Mouse (Mus musculus) hindbrain, embryonic 11.5 days (tissue): ENCODE measurements around the gene Gm5416. TPM values are rescaled to one million over a fixed set of nuclear protein-coding genes. Genes with fewer than 3 reads are reported as not detected.
"Not testable (repeated sequence)": the region's sequence is repeated elsewhere in the genome, so short reads cannot be mapped to it uniquely, and the experiment has no call there.

ENCODE experiments used
- ATAC-seq: fragments of 200-750 bp; cut with Nextera tagmentation; 2 replicates; pipeline ENCODE4 v1.8.0; 2017; ENCODE audit warnings: mild to moderate bottlenecking, moderate TSS enrichment, moderate library complexity; ENCODE audit not compliant: low FRiP score
- DNase-seq: peaks from one replicate; pipeline ENCODE4 v3.0.0-alpha.2; 2015; ENCODE audit warnings: low spot score
- H3K27ac ChIP-seq: fragments of 300-500 bp; sonication (generic); 2 replicates; pipeline ENCODE4 v1.5.1; 2014; ENCODE audit warnings: mild to moderate bottlenecking, low read depth, low read length
- H3K27me3 ChIP-seq: fragments of 300-500 bp; sonication (generic); 2 replicates; pipeline ENCODE4 v1.6.1; 2014; ENCODE audit warnings: mild to moderate bottlenecking, low read length, moderate library complexity, mixed read lengths; ENCODE audit not compliant: control insufficient read depth, insufficient read depth
- H3K36me3 ChIP-seq: fragments of 300-500 bp; sonication (generic); 2 replicates; pipeline ENCODE4 v1.6.1; 2014; ENCODE audit warnings: mild to moderate bottlenecking, low read length, moderate library complexity, mixed read lengths; ENCODE audit not compliant: control insufficient read depth, insufficient read depth
- H3K4me1 ChIP-seq: fragments of 300-500 bp; sonication (generic); replicated peaks from 2 replicates; pipeline ENCODE4 v1.6.1; 2014; ENCODE audit warnings: low read length, mixed read lengths; ENCODE audit not compliant: control insufficient read depth, insufficient read depth
- H3K4me2 ChIP-seq: fragments of 300-500 bp; sonication (generic); replicated peaks from 2 replicates; pipeline ENCODE4 v1.6.1; 2014; ENCODE audit warnings: mild to moderate bottlenecking, low read depth, low read length
- H3K4me3 ChIP-seq: fragments of 300-500 bp; sonication (generic); 2 replicates; pipeline ENCODE4 v1.5.1; 2014; ENCODE audit warnings: low read depth, low read length
- H3K9ac ChIP-seq: fragments of 300-500 bp; sonication (generic); 2 replicates; pipeline ENCODE4 v1.6.1; 2014; ENCODE audit warnings: low read depth, low read length
- H3K9me3 ChIP-seq: fragments of 300-500 bp; sonication (generic); 2 replicates; pipeline ENCODE4 v1.6.1; 2016; ENCODE audit warnings: low read length; ENCODE audit not compliant: control insufficient read depth
- polyA plus RNA-seq: library from polyadenylated mRNA; unstranded; fragments of >200 nt; fragmentation: Nextera tagmentation; extraction: Ambion mirVana; gene quantifications from 2 replicates; pipeline ENCODE4 v1.2.1, GENCODE M21; 2014

Gm5416 gene
- polyA plus RNA-seq, 1 experiment from 2014 or later: not detected

DNA sequence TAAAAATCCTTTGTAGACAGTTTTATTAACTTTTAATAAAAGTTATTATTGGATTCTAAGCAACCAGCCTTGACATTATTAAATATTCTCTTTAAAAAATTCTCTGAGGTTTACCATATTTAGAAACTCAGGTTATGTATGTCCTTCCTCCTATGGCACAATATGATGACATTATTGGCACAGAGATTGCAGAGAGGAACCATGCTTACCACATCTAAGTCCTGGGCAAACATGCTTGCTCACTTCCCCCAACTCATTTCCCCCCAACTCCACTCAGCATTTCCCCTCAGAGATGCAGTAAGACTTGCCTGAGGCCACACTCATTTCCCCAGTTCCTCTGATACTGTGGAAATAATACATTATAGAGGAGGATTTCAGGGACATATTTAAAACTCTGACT lies 50.4 kb downstream of the Gm5416 start:
- ATAC-seq, H3K4me3 ChIP-seq, H3K9ac ChIP-seq, H3K27me3 ChIP-seq, H3K9me3 ChIP-seq, H3K4me2 ChIP-seq, DNase-seq, H3K36me3 ChIP-seq, H3K27ac ChIP-seq, H3K4me1 ChIP-seq: not testable (repeated sequence)

Other genes starting within 250 kb of the Gm5416 start
- 82.4 and 96.6 TPM in 2 replicates for gene Kpna1, start 231.7 kb upstream of the Gm5416 start, polyA plus RNA-seq
- 12.2 and 14.2 TPM in 2 replicates for gene Wdr5b, start 169.2 kb upstream of the Gm5416 start, polyA plus RNA-seq
- 207 and 223 TPM in 2 replicates for gene Fam162a, start 138.8 kb upstream of the Gm5416 start, polyA plus RNA-seq
- gene Ccdc58, start 138.7 kb upstream of the Gm5416 start, polyA plus RNA-seq: 71.6 and 78.4 TPM in 2 replicates
- 0.15 TPM in 1 of 2 replicates, not detected in the other for gene Csta1, start 79.2 kb upstream of the Gm5416 start, polyA plus RNA-seq
- gene Stfa2l1, start 53.6 kb upstream of the Gm5416 start, polyA plus RNA-seq: not detected in 2 replicates
- 1.7 TPM in 1 of 2 replicates, not detected in the other for gene Gm5483, start 26.2 kb upstream of the Gm5416 start, polyA plus RNA-seq
- gene 2010005H15Rik, start 11.1 kb downstream of the Gm5416 start, polyA plus RNA-seq: 0.28 TPM in 1 of 2 replicates, not detected in the other
- 1.8 and 2.3 TPM in 2 replicates for gene Stfa1, start 66.5 kb downstream of the Gm5416 start, polyA plus RNA-seq
- not detected in 2 replicates for gene BC117090, start 123.9 kb downstream of the Gm5416 start, polyA plus RNA-seq
- gene BC100530, start 157.3 kb downstream of the Gm5416 start, polyA plus RNA-seq: 1.0 and 1.2 TPM in 2 replicates
- not detected in 2 replicates for gene Stfa2, start 198.1 kb downstream of the Gm5416 start, polyA plus RNA-seq
- not detected in 2 replicates for gene Stfa3, start 245.0 kb downstream of the Gm5416 start, polyA plus RNA-seq